In the genomic region with DNA sequence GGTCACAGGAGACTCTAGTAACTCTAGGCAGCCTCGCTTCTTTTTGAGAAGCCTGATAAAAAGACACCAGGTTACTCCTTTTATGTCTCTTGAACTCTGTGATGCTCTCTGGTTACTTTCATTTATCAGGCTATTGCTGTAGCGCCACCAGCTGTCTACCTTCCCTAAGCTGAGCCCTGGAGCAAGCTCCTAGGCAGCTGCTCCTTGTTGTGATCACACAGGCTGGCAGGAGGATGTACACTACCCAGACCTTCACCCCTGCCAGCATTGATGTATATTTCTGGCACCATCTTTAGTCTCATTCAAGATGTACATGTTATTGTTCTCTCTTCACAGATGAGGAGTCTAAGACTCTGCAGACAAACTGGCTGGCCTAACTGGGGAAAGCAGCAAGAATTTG, we compare ENCODE assay signal across 21 mouse cellular contexts. TPM values are rescaled to one million over a fixed set of nuclear protein-coding genes. Genes with fewer than 3 reads are reported as not detected.
DNase-seq lines count a peak whose midpoint lies in the region; TF ChIP-seq lines count a peak whose summit lies in the region.
"Had no signal": no experiment of that assay in that cellular context is flagged by ENCODE, and none has a peak within 500 bp of the region (broad histone marks: within the 10 kb centered on the region; RNA-seq: fewer than 3 reads in every experiment).

No protein-coding gene starts in this region.

- no peak overlapping the region for H3K9ac ChIP-seq in heart, adult 2 months (ENCODE audit: low read depth, low read length)
- H3K9ac ChIP-seq: embryonic facial prominence, embryonic 15.5 days; forebrain, embryonic 15.5 days; heart, embryonic 15.5 days; hindbrain, embryonic 13.5 days had no signal

- H3K36me3 ChIP-seq in heart, adult 2 months (ENCODE audit: control insufficient read depth, insufficient read depth, low read length), result no peaks in the 10 kb centered on the region
- H3K36me3 ChIP-seq: embryonic facial prominence, embryonic 15.5 days; forebrain, embryonic 10.5 days; forebrain, embryonic 15.5 days; heart, embryonic 15.5 days had no signal

- no peak overlapping the region for H3K27ac ChIP-seq in heart, adult 2 months
- H3K27ac ChIP-seq: embryonic facial prominence, embryonic 15.5 days; forebrain, embryonic 10.5 days; forebrain, embryonic 15.5 days; heart, embryonic 15.5 days; hindbrain, embryonic 13.5 days; hindbrain, postnatal 0 days had no signal

- no peak overlapping the region for H3K4me3 ChIP-seq in heart, adult 2 months
- H3K4me3 ChIP-seq: embryonic facial prominence, embryonic 15.5 days; erythroblast, embryonic 14.5 days; forebrain, embryonic 10.5 days; forebrain, embryonic 15.5 days; heart, embryonic 15.5 days; hindbrain, embryonic 13.5 days had no signal

- H3K79me2 ChIP-seq in heart, adult 2 months (replicated peaks; ENCODE audit: control insufficient read depth, insufficient read depth, low read length), result no peaks in the 10 kb centered on the region

- TF ChIP-seq CTCF in heart, adult 2 months (IDR thresholded peaks at IDR 0.05), result no peak

- no peak for TF ChIP-seq POLR2A in heart, adult 2 months (IDR thresholded peaks at IDR 0.05; ENCODE audit: insufficient read depth, low read depth, low read length)

- peak; percentile 49 for DNase-seq in heart, adult 11 months
- no peak for DNase-seq in heart, adult 2 months
- peak; percentile 34 for DNase-seq in thymus, postnatal 4 days
- no peak for DNase-seq in thymus, postnatal 36 days
- DNase-seq in naive thymus-derived CD4-positive, alpha-beta T cell, adult 2 months (ENCODE audit: low read depth), result peak; percentile 36
- no peak for DNase-seq in layer of hippocampus, postnatal 14 days (ENCODE audit: low spot score in 2 of 2)
- DNase-seq in layer of hippocampus, adult 11-12 months (ENCODE audit: low spot score), result no peak
- DNase-seq: adrenal gland, postnatal 10 days; cerebellum, adult 11-12 months; cerebellum, adult 9-10 months; cerebellum, postnatal 36 days; gastrocnemius, postnatal 36 days; heart, adult 18-20 months; heart, postnatal 14 days had no signal

- TF ChIP-seq EP300 in heart, adult 2 months (IDR thresholded peaks at IDR 0.05; ENCODE audit: insufficient read depth, low read depth, low read length), result no peak

- no peaks in the 10 kb centered on the region for H3K27me3 ChIP-seq in heart, adult 2 months (ENCODE audit: control insufficient read depth, insufficient read depth, low read length)
- H3K27me3 ChIP-seq: embryonic facial prominence, embryonic 15.5 days; forebrain, embryonic 15.5 days; heart, embryonic 15.5 days; hindbrain, embryonic 13.5 days had no signal

- intact Hi-C loops in heart, adult 2 months (cut with DNase I), result no loop called here

- 79% methylated on average over 2 of the region's 2 CpGs for WGBS in heart, adult 2 months

- no peaks in the 10 kb centered on the region for H3K4me1 ChIP-seq in heart, adult 2 months (ENCODE audit: control insufficient read depth, insufficient read depth, low read length)
- H3K4me1 ChIP-seq: embryonic facial prominence, embryonic 15.5 days; forebrain, embryonic 10.5 days; forebrain, embryonic 15.5 days; hindbrain, embryonic 13.5 days had no signal

RNA-seq across cellular contexts. Expression of a gene that starts 24.8 kb away (rescaled TPM):
- 1 to 10 TPM; 6.8 to 7.7 TPM for total RNA-seq in heart, adult 2 months (2021)
- 4.4 and 5.8 TPM in 2 replicates for polyA plus RNA-seq in heart, adult 2 months (2012; rRNA removed)
- 10 to 100 TPM; 17.2 to 18.7 TPM for total RNA-seq in layer of hippocampus, postnatal 14 days (2021)
- polyA plus RNA-seq: erythroblast, embryonic 14.5 days had no signal

RNA-seq across cellular contexts. Expression of a gene that starts 25.1 kb away (rescaled TPM):
- 1 to 10 TPM; 1.1 to 1.5 TPM for total RNA-seq in heart, adult 2 months (2021)
- 0.23 and 0.38 TPM in 2 replicates for polyA plus RNA-seq in heart, adult 2 months (2012; rRNA removed)
- 1 to 10 TPM; 3.6 to 4.5 TPM for total RNA-seq in layer of hippocampus, postnatal 14 days (2021)
- polyA plus RNA-seq: erythroblast, embryonic 14.5 days had no signal

Comparison
In these comparisons a context has a peak if more than half of its experiments do, and no peak if none do; other contexts are left out.
1. DNase-seq: peak in heart, adult 11 months (single experiment), thymus, postnatal 4 days (single experiment) and naive thymus-derived CD4-positive, alpha-beta T cell, adult 2 months (single experiment); none in heart, adult 2 months (0 of 2), thymus, postnatal 36 days (0 of 2), layer of hippocampus, postnatal 14 days (0 of 2) and layer of hippocampus, adult 11-12 months (single experiment).